Mouse (Mus musculus) frontal cortex, postnatal 25 days (tissue): Measurements from ENCODE around the gene Cyp2d26.

Experiments
- DNase-seq, 2 experiments: peaks; one replicate each; pipeline ENCODE4 v3.0.0; 2022; ENCODE audit warnings: low spot score in 2 of 2

The Cyp2d26 gene

DNA sequence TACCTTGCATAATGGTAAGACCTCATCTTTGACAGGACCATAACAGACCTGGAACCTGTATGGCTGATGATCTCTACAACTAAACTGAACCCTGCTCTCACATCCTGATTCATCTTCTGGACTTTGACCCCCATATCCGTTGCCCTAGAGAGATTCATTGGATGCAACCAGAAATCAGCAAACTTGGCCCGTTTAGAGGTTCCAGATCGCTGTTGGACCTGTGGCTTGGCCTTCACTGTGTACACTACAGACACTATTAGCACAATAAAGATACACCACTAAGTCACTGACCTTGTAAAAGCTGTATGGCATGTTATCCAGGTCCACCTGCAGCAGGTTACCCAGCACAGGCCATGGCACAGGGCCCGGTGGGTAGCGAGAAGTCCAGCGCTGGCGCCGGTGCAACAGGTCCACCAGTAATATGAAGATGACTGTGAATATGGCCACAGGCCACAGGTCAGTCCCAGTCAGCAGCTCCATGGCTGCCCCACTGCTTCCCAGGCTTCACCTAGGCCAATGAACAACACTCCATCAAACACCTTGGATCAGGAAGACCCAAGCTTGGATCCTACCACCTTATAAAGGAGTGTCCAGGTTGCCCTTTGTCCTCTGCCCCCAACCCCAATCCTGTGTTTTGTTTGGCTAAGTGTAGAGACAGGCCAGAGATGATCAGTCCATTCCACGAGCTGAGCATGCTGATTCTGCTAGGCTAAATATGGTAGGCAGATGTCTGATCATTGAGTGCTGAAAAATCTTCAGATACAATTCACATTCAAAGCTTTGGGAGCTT, 30.3 kb downstream of the Cyp2d26 start, which contains the start of gene Cyp2d40:
Gene Cyp2d40 (minus strand): TSS at position 553 of the 790 bp plus-strand sequence.
- no peak for DNase-seq

DNA sequence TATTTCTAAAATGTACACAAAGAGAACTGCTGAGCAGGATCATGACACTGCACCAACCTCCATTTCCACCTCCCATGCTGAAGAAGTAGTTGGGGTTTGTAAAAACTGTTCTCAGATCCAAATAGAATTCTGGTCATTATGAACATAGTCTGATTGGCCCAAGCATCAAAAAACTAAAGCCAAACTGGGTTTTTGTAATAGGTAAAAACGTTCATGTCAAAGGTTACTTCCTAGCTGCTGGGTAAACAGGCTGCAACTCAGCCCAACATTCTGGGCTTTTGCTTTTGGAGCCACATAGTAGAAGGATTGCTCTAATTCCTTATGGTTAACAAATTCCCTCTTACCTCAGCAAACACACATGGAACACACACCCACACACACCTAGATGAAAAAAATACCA, 46.0 kb downstream of the Cyp2d26 start:
- no peak for DNase-seq

DNA sequence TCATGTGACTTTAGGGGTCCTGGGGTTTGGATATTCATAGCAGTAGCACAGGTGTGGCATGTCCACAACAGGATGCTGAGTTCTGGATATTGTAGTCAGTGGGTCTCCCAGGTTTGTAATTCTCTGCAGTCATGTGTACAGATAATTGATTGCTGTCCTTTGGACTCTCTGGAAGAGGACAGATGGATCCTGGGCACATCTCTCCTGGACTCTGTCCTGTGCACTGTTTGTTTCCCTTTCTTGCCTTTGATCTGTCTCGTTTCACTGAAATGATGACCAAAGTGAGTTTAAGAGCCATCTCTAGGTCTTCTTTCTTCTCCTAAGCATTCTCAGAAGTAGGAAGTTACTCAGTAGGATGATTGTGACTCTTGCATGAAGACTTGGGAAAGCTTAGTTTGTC, 46.6 kb downstream of the Cyp2d26 start:
- no peak for DNase-seq
